Mouse (Mus musculus) hindbrain, embryonic 12.5 days (tissue): ENCODE data around the gene Blm. TPM values are rescaled to one million over a fixed set of nuclear protein-coding genes. Genes with fewer than 3 reads are reported as not detected.
"Not testable (repeated sequence)": the region's sequence is repeated elsewhere in the genome, so short reads cannot be mapped to it uniquely, and the experiment has no call there.

Source experiments
- ATAC-seq: fragments of 200-750 bp; cut with Nextera tagmentation; 2 replicates; pipeline ENCODE4 v1.8.0; 2017; ENCODE audit warnings: moderate TSS enrichment; ENCODE audit not compliant: low FRiP score
- H3K27ac ChIP-seq: fragments of 300-500 bp; sonication (generic); 2 replicates; pipeline ENCODE4 v1.5.1; 2016; ENCODE audit warnings: mild to moderate bottlenecking
- H3K27me3 ChIP-seq: fragments of 300-500 bp; sonication (generic); 2 replicates; pipeline ENCODE4 v1.6.1; 2016; ENCODE audit warnings: mild to moderate bottlenecking
- H3K36me3 ChIP-seq: fragments of 300-500 bp; sonication (generic); 2 replicates; pipeline ENCODE4 v1.6.1; 2016; ENCODE audit warnings: mild to moderate bottlenecking
- H3K4me1 ChIP-seq: fragments of 300-500 bp; sonication (generic); 2 replicates; pipeline ENCODE4 v1.6.1; 2016
- H3K4me2 ChIP-seq: fragments of 300-500 bp; sonication (generic); replicated peaks from 2 replicates; pipeline ENCODE4 v1.6.1; 2016; ENCODE audit warnings: mild to moderate bottlenecking
- H3K4me3 ChIP-seq: fragments of 300-500 bp; sonication (generic); 2 replicates; pipeline ENCODE4 v1.5.1; 2016; ENCODE audit warnings: mild to moderate bottlenecking
- H3K9ac ChIP-seq: fragments of 300-500 bp; sonication (generic); 2 replicates; pipeline ENCODE4 v1.6.1; 2016; ENCODE audit warnings: mild to moderate bottlenecking, moderate library complexity
- H3K9me3 ChIP-seq: fragments of 300-500 bp; sonication (generic); replicated peaks from 2 replicates; pipeline ENCODE4 v1.6.1; 2016; ENCODE audit warnings: mild to moderate bottlenecking
- WGBS: fragments of 180-500 bp; shearing (Covaris S2); methylation state at CpG from one replicate; pipeline ENCODE4 v1.1.7; 2016; 5-methylcytosine and 5-hydroxymethylcytosine counted together
- polyA plus RNA-seq: library from polyadenylated mRNA; unstranded; fragments of >200 nt; fragmentation: Nextera tagmentation; extraction: Ambion mirVana; gene quantifications from 2 replicates; pipeline ENCODE4 v1.2.1, GENCODE M21; 2016

The Blm gene
- polyA plus RNA-seq, 1 experiment from 2014 or later, result 24.7 TPM

- no peaks in the 10 kb centered on the region for H3K4me1 ChIP-seq
- H3K27me3 ChIP-seq, result no peaks in the 10 kb centered on the region
- WGBS, result 85% methylated on average over 16 of the region's 16 CpGs
- H3K9me3 ChIP-seq, result no peaks in the 10 kb centered on the region
- H3K4me3 ChIP-seq, result no peak overlapping the region
- peaks cover 37% of the 10 kb centered on the region for H3K36me3 ChIP-seq
- ATAC-seq, result no peak
- no peak overlapping the region for H3K4me2 ChIP-seq
- no peak overlapping the region for H3K9ac ChIP-seq
- H3K27ac ChIP-seq, result no peak overlapping the region
These were observed 22.4 kb downstream of the Blm start for GRCm38 (mm10) chr7:80512408-80513085.

DNA sequence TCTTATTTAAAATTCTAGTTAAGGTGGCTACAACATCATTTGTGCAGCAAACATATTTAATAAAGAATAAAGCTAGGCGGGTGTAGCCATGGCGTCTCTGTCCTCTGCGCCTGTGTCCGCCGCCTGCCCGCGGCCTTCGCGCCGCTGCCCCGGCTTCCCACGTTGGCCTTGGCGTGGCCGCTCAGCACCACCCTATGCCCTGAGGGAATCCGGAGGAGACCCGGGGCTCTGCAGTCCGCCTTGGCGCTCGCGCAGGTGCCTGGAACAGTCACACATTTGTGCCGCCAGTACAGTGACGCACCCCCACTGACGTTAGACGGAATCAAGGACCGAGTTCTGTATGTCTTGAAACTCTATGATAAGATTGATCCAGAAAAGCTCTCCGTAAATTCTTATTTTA, 27.2 kb downstream of the Blm start:
- H3K36me3 ChIP-seq, result peaks cover 47% of the 10 kb centered on the region
- H3K4me2 ChIP-seq, H3K27me3 ChIP-seq, H3K9me3 ChIP-seq, ATAC-seq, H3K4me3 ChIP-seq, H3K4me1 ChIP-seq, H3K27ac ChIP-seq, H3K9ac ChIP-seq: not testable (repeated sequence)
- WGBS, result 100% methylated on average over 26 of the region's 26 CpGs

GRCm38 (mm10) chr7:80506007-80506406, 28.9 kb downstream of the Blm start:
- no peak overlapping the region for H3K4me2 ChIP-seq
- H3K4me1 ChIP-seq, result no peaks in the 10 kb centered on the region
- H3K27ac ChIP-seq, result no peak overlapping the region
- 83% methylated on average over 3 of the region's 3 CpGs for WGBS
- H3K36me3 ChIP-seq, result peaks cover 49% of the 10 kb centered on the region
- ATAC-seq, result no peak
- H3K9ac ChIP-seq, result no peak overlapping the region
- H3K27me3 ChIP-seq, result no peaks in the 10 kb centered on the region
- no peaks in the 10 kb centered on the region for H3K9me3 ChIP-seq
- no peak overlapping the region for H3K4me3 ChIP-seq

DNA sequence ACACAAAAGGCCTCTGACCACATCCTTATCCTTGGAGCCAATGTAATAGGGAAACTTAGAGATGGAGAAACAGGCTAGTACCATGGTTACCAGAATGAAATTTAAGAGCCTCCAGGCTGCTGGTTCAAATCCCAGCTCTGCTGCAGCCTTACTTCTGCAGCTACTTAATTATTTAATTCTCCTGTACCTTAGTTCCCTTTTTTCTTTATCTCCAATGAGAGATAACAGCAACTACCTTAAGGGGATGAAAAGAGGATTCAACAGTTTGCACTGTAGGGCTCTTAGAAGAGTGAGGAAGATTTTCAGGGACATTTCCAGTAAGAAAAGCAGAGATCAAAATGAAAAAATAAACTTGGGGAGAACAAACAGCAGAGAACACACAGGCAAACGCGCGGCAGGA, 30.0 kb downstream of the Blm start:
- WGBS, result 90% methylated on average over 3 of the region's 3 CpGs
- Histone ChIP-seq H3K9me3 (no peaks in the 10 kb centered on the region), H3K4me2 (no peak overlapping the region), H3K4me3 (no peak overlapping the region), H3K4me1 (no peaks in the 10 kb centered on the region), H3K27me3 (no peaks in the 10 kb centered on the region), H3K36me3 (peaks cover 52% of the 10 kb centered on the region), H3K9ac (no peak overlapping the region), H3K27ac (no peak overlapping the region)
- ATAC-seq, result no peak

GRCm38 (mm10) chr7:80501006-80501405, 33.9 kb downstream of the Blm start:
- Histone ChIP-seq H3K36me3 (peaks cover 39% of the 10 kb centered on the region), H3K4me3 (no peak overlapping the region), H3K9ac (no peak overlapping the region), H3K27ac (no peak overlapping the region), H3K4me1 (no peaks in the 10 kb centered on the region), H3K4me2 (no peak overlapping the region), H3K27me3 (no peaks in the 10 kb centered on the region), H3K9me3 (no peaks in the 10 kb centered on the region)
- 86% methylated on average over 7 of the region's 7 CpGs for WGBS
- ATAC-seq, result no peak

DNA sequence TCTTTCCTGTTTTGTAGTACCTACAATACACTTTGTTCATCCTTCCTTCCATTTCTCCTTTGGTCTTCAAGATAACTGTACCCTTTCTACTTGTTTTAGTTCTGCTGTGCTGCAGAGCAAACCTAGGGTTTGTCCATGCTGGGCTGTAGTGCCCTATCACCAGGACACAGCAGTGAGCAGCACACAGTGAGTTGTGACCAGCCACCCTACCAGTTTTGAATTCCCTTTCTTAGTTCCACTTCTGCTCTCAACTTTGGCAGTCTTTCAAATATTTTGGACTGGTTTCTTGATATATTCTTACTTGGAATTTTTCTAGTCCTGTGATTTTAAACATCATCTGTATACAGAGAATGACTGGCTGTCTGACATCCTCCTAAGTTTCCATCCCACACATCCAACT, 34.8 kb downstream of the Blm start:
- ATAC-seq, result no peak
- Histone ChIP-seq H3K27ac (no peak overlapping the region), H3K27me3 (no peaks in the 10 kb centered on the region), H3K4me1 (no peaks in the 10 kb centered on the region), H3K9me3 (no peaks in the 10 kb centered on the region), H3K4me3 (no peak overlapping the region), H3K9ac (no peak overlapping the region), H3K4me2 (no peak overlapping the region), H3K36me3 (peaks cover 42% of the 10 kb centered on the region)

DNA sequence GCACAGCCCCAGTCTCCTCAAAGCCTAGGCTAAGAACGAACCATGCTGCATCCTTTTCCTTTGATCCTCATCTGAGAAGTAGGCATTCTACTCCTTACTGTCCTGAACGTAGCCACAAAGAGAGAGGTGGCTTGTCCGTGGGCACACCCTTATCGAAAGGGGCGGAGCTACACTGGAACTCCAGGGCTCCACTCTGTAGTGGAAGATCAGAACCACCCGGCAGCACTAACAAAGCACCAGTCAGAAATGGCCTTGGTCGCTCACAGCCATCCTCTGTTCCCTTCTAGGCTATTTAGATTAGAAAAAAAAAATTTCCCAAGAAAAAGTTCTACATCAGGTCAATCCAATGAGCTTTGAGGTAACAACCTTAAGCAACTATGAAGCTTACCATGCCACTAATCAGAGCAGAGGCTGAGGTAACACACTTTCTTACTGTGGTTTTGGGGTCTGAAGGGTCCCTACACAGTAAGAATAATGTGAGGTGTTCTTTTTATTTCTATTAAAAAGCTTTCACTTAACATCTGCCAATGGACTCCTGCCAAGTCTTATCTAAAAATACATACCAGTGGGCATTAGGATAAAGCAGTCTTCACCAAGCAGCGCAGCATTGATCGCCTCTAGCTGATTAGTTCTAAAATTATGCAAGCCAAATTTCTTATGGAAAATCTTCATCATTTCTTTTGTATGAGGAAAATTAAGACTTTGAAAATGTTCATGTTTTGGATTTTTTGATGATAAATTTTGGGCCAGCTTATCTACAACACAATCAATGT, 35.5 kb downstream of the Blm start:
- Histone ChIP-seq H3K36me3 (peaks cover 41% of the 10 kb centered on the region), H3K4me1 (no peaks in the 10 kb centered on the region), H3K9ac (no peak overlapping the region), H3K27me3 (no peaks in the 10 kb centered on the region), H3K27ac (no peak overlapping the region), H3K9me3 (no peaks in the 10 kb centered on the region), H3K4me3 (no peak overlapping the region), H3K4me2 (no peak overlapping the region)
- WGBS, result 86% methylated on average over 9 of the region's 9 CpGs
- ATAC-seq, result no peak

DNA sequence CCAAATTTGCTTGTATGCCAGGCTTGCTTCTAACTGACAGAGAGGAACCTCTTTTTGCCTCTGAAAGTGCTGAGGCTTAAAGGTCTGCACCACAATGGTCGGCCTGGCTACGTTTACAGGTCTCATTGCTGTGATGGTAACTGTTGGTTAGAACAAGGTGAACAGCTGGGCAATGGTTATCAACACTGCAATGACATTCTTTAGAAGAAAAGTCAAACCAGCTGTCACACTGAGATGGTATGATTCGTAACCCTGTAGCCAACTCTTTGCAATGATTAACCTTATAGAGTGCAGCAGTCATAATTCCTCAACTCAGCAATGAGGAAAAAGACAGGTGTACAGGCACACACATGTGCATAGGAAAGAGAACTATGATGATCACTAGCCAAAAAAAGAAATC, 38.3 kb downstream of the Blm start:
- Histone ChIP-seq H3K27ac (no peak overlapping the region), H3K9me3 (no peaks in the 10 kb centered on the region), H3K27me3 (no peaks in the 10 kb centered on the region), H3K4me1 (no peaks in the 10 kb centered on the region), H3K4me3 (no peak overlapping the region), H3K36me3 (peaks cover 32% of the 10 kb centered on the region), H3K9ac (no peak overlapping the region), H3K4me2 (no peak overlapping the region)
- WGBS, result 96% methylated on average over 3 of the region's 3 CpGs
- no peak for ATAC-seq

DNA sequence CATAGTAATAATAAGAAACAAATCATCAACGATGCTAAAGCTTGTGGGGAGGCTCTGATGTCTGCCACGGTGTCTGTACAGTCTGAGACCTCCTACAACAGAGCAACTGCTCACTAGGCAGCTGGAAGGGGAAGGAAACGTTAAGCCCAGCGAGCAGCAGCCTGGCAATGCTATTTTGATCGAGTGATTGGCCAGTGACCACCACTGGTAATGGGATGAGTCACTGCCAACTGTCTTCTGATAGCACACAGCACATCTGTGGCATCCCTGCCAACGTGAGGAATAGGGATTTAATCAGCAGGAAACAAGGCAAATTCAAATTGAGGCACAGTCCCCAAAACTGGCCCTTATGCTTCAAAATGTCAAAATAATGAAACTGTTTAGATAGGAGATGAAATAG, 39.7 kb downstream of the Blm start:
- no peaks in the 10 kb centered on the region for H3K9me3 ChIP-seq
- WGBS, result 87% methylated on average over 6 of the region's 6 CpGs
- H3K4me3 ChIP-seq, result no peak overlapping the region
- H3K36me3 ChIP-seq, result peaks cover 25% of the 10 kb centered on the region
- H3K9ac ChIP-seq, result no peak overlapping the region
- H3K27me3 ChIP-seq, result no peaks in the 10 kb centered on the region
- no peak overlapping the region for H3K4me2 ChIP-seq
- no peaks in the 10 kb centered on the region for H3K4me1 ChIP-seq
- H3K27ac ChIP-seq, result no peak overlapping the region
- ATAC-seq, result no peak

- H3K27ac ChIP-seq, result no peak overlapping the region
- H3K4me2 ChIP-seq, result no peak overlapping the region
- H3K9ac ChIP-seq, result no peak overlapping the region
- no peaks in the 10 kb centered on the region for H3K9me3 ChIP-seq
- H3K4me1 ChIP-seq, result no peaks in the 10 kb centered on the region
- 98% methylated on average over 3 of the region's 3 CpGs for WGBS
- no peaks in the 10 kb centered on the region for H3K27me3 ChIP-seq
- ATAC-seq, result no peak
- no peak overlapping the region for H3K4me3 ChIP-seq
- peaks cover 27% of the 10 kb centered on the region for H3K36me3 ChIP-seq
These were observed 42.9 kb downstream of the Blm start for GRCm38 (mm10) chr7:80491995-80492394.

GRCm38 (mm10) chr7:80491086-80491485, 43.8 kb downstream of the Blm start:
- H3K9ac ChIP-seq, result no peak overlapping the region
- no peak overlapping the region for H3K4me3 ChIP-seq
- no peak overlapping the region for H3K27ac ChIP-seq
- ATAC-seq, result no peak
- H3K4me2 ChIP-seq, result no peak overlapping the region
- H3K36me3 ChIP-seq, result peaks cover 27% of the 10 kb centered on the region
- H3K4me1 ChIP-seq, result no peaks in the 10 kb centered on the region
- H3K9me3 ChIP-seq, result no peaks in the 10 kb centered on the region
- no peaks in the 10 kb centered on the region for H3K27me3 ChIP-seq
- WGBS, result 89% methylated on average over 3 of the region's 3 CpGs

DNA sequence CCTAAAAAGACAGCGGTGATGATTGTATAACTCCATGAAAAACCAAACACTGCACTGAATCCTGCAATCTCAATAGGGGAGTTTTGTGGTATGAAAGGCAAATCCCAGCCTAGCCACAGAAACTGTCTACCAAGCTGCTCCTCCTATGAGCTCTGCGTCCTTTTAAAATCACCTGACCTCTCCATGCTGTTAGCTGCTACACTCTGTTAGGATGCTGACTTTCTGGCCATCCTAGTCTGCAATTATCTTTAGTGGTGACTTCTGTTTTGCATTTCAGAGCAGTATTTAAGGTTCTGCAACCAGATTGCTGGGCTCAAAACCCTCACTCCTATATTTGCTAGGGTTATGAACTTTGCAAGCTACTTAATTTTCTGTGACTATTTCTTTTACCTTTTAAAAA, 44.6 kb downstream of the Blm start:
- ATAC-seq, result no peak
- H3K36me3 ChIP-seq, result peaks cover 24% of the 10 kb centered on the region
- H3K4me3 ChIP-seq, result no peak overlapping the region
- no peak overlapping the region for H3K9ac ChIP-seq
- no peak overlapping the region for H3K4me2 ChIP-seq
- no peaks in the 10 kb centered on the region for H3K4me1 ChIP-seq
- no peaks in the 10 kb centered on the region for H3K9me3 ChIP-seq
- 98% methylated on average over 2 of the region's 2 CpGs for WGBS
- H3K27me3 ChIP-seq, result no peaks in the 10 kb centered on the region
- no peak overlapping the region for H3K27ac ChIP-seq

- no peak overlapping the region for H3K4me2 ChIP-seq
- 74% methylated on average over 1 of the region's 1 CpGs for WGBS
- H3K9me3 ChIP-seq, result no peaks in the 10 kb centered on the region
These were observed 45.5 kb downstream of the Blm start for GRCm38 (mm10) chr7:80489445-80489844.

More at GRCm38 (mm10) chr7:80489445-80489844, 45.5 kb downstream of the Blm start:
- Histone ChIP-seq H3K4me3 (no peak overlapping the region), H3K27ac (no peak overlapping the region), H3K9ac (no peak overlapping the region), H3K27me3 (no peaks in the 10 kb centered on the region), H3K4me1 (no peaks in the 10 kb centered on the region), H3K36me3 (peaks cover 17% of the 10 kb centered on the region; the same call in 1 of the 2 replicates)
- ATAC-seq, result no peak
